Mouse (Mus musculus) layer of hippocampus, adult 11-12 months (tissue): ENCODE data around the gene Arl10.
A peak's percentile ranks its signal among the peaks of the same experiment; 100 is the strongest.
"Not testable (repeated sequence)": the region's sequence is repeated elsewhere in the genome, so short reads cannot be mapped to it uniquely, and the experiment has no call there.

Source experiments
- DNase-seq: peaks from one replicate; pipeline ENCODE4 v3.0.0; 2022; ENCODE audit warnings: low spot score

Gene Arl10

GRCm38 (mm10) chr13:54582860-54583259 is 8.0 kb downstream of the Arl10 start:
- DNase-seq: no peak

- DNase-seq: no peak
Measured at GRCm38 (mm10) chr13:54585831-54586230, 11.0 kb downstream of the Arl10 start.

- DNase-seq: no peak
Measured at GRCm38 (mm10) chr13:54589414-54589995, 14.7 kb downstream of the Arl10 start.

GRCm38 (mm10) chr13:54589996-54590951 is 15.5 kb downstream of the Arl10 start, which contains the start of the genes Nop16 and Higd2a:
Nop16 (minus strand) TSS chr13:54590090.
Higd2a (plus strand) TSS chr13:54590207.
- peak; percentile 98 for DNase-seq

GRCm38 (mm10) chr13:54591776-54592356 is 17.1 kb downstream of the Arl10 start:
- DNase-seq: no peak

GRCm38 (mm10) chr13:54593617-54594016 is 18.8 kb downstream of the Arl10 start:
- peak; percentile 37 for DNase-seq

- no peak for DNase-seq
Measured at GRCm38 (mm10) chr13:54596107-54596690, 21.4 kb downstream of the Arl10 start.

- DNase-seq: no peak
Measured at GRCm38 (mm10) chr13:54596870-54597269, 22.1 kb downstream of the Arl10 start.

- no peak for DNase-seq
Measured at GRCm38 (mm10) chr13:54598622-54599143, 23.9 kb downstream of the Arl10 start.

GRCm38 (mm10) chr13:54602639-54603111 is 27.9 kb downstream of the Arl10 start:
- DNase-seq: no peak

- DNase-seq: no peak
Measured at GRCm38 (mm10) chr13:54603501-54603900, 28.7 kb downstream of the Arl10 start.

GRCm38 (mm10) chr13:54604221-54604620 is 29.4 kb downstream of the Arl10 start:
- DNase-seq: no peak

- no peak for DNase-seq
Measured at GRCm38 (mm10) chr13:54605426-54605825, 30.6 kb downstream of the Arl10 start.

GRCm38 (mm10) chr13:54607204-54607603 is 32.4 kb downstream of the Arl10 start:
- DNase-seq: no peak

- no peak for DNase-seq
Measured at GRCm38 (mm10) chr13:54608002-54608401, 33.2 kb downstream of the Arl10 start.

- peak; percentile 53 for DNase-seq
Measured at GRCm38 (mm10) chr13:54608666-54609065, 33.9 kb downstream of the Arl10 start.

- no peak for DNase-seq
Measured at GRCm38 (mm10) chr13:54609301-54609700, 34.5 kb downstream of the Arl10 start.

- no peak for DNase-seq
Measured at GRCm38 (mm10) chr13:54610613-54610971, 35.8 kb downstream of the Arl10 start.

- DNase-seq: peak; percentile 90
Measured at GRCm38 (mm10) chr13:54610972-54611754, 36.3 kb downstream of the Arl10 start, which contains the start of gene Cltb. Cltb (minus strand) TSS chr13:54611344.

GRCm38 (mm10) chr13:54613141-54613540 is 38.3 kb downstream of the Arl10 start:
- not testable (repeated sequence) for DNase-seq

GRCm38 (mm10) chr13:54616307-54616706 is 41.5 kb downstream of the Arl10 start:
- no peak for DNase-seq
